Mouse (Mus musculus): ENCODE measurements around the gene Hdac9.

The Hdac9 gene

GRCm38 (mm10) chr12:34916995-34917394, at the start of gene Hdac9:
Gene Hdac9 (minus strand): TSS chr12:34917095.
- DNase-seq (ENCODE audit: low read depth, low spot score): no peak

DNA sequence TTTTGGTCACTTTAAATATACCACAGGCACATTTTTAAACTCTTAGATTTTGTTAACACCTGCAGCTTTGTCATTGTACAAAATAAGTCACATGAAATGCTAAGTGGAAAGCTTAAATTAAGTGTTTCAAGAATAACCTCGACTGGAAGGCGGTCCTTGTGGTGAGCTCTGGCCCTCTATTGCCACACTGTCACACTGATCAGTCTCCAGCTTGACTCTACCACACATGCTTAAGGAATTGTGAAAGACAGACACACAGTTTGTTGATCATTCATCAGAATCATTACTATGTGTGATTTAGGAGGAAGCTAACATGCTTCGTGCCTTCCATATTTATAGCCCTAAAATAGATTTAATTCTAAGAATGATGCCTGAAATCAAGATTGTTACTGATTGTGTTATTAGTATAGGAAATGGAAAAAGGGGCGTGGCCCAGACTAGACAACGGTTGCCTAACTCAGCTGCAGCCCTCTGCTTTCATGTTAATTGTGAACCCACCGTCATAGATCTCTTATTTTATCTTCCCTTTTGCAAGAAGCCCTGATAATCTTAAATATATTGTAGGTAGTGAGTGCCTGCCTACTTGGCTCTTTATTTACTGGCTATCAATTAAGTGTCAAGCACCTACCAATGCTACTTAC, 32.3 kb upstream of the Hdac9 start:
- DNase-seq (ENCODE audit: low read depth, low spot score): no peak

- DNase-seq (ENCODE audit: low read depth, low spot score): peak; percentile 39
Observed at GRCm38 (mm10) chr12:34937918-34938317, 21.0 kb upstream of the Hdac9 start.

DNA sequence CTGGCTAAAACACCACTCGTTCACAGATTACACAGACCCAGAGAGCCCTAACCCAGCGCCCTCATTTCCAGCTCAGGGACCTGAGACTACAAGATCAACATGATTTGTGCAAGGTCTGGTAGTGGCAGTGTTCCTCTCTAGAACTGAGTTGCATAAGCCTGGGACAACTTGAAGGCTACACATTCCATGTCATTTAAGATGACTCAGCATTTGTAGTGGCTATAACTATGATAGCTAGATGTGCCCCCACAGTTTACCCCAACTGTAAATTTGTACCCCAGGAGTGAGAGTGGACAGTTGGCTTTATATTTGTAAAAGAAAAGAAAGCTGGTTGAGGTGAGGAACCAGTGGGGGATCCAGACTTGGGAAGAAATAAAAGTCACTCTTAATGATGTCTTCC, 8.9 kb downstream of the Hdac9 start:
- no peak for DNase-seq (ENCODE audit: low read depth, low spot score)

DNA sequence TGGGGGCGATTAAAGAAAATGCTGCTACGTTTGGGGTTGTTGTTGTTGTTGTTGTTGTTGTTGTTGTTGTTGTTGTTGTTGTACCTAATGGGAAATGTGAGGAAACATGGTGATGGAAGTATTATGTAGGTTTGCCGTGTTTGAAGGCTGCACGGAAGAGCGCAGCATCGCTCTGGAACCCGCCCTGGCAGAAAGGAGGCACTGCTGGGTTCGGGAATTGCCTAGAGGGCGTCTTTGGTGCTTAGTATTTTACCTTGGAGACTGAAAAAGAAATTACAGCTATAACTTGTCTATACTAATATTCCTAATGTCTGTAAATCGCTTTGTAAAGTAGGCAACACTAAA, 9.4 kb downstream of the Hdac9 start:
- peak; percentile 48 for DNase-seq (ENCODE audit: low read depth, low spot score)

DNA sequence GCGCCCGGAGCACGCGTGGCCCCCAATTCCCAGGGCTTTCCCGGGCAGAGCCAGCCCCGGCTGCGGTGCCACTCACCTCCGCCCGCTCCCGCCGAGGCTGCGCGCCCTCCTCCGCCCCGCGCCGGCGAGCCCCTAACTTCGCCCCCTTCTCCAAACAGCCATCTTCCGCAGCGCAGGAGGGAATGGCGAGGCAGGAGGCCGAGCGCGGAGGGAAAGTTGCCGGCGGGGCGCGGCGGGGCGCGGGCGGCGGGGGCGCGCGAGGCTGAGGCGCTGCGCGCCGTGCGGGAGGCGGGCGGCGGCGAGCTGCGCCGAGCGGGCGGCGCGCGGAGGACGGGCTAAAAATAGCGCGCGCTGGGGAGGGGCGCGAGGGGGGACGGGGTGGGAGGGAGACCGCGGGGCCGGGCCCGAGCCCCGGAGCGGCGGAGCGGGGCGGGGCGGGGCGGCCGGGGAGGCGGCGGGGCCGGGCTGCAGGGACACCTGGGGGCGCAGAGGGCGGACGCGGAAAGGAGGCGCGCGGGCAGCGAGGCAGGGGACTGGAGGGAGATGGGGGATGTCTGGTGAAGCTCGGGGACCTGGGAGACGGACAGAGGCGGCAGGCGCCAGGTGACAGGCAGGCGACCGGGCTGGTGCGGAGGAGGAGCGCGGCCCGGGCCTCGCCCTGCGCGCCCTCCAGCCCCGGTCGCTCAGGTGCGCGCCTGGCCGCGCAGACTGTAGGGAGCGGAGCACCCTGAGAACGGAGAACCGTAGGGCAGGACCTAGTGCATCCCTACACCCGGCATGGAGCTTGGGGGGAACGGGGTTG, 10.0 kb downstream of the Hdac9 start:
- DNase-seq (ENCODE audit: low read depth, low spot score): peak; percentile 38

DNA sequence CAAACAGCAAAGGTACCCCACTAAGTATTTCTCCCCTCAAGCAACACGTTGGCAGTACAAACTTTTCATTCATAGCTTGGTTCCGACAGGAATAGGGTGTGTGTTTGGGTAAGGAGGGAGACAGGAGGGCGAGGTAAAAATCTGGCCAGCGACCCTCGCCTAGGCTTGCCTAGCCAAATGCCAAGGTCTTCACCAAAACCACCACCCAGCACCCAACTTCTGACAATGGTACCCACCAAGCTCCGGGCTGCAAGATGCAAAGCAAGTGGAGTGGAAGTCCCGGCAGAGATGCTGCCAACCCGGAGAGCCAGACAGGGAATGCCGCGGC, 10.6 kb downstream of the Hdac9 start:
- DNase-seq (ENCODE audit: low read depth, low spot score): no peak

GRCm38 (mm10) chr12:34900241-34900640, 16.7 kb downstream of the Hdac9 start:
- DNase-seq (ENCODE audit: low read depth, low spot score): no peak

DNA sequence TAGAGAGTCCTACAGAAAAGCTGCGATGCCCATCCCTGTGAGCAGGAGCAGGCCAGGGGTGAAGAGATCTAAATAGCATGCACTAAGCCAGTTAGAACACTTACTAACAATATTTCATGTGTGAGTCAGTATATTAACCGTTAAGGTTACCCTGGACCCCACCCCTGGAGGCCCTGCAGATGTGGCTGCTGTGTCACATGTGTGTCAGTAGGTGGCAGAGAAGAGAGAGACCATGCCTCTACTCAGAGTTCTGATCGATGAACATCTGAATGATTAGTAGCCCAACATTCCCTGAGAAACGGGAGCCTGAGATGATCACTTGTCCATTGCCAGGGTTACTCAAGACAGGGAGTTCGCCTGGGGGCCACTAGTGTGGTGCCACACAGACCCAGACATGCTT, 22.0 kb downstream of the Hdac9 start:
- peak; percentile 5 for DNase-seq (ENCODE audit: low read depth, low spot score)

DNA sequence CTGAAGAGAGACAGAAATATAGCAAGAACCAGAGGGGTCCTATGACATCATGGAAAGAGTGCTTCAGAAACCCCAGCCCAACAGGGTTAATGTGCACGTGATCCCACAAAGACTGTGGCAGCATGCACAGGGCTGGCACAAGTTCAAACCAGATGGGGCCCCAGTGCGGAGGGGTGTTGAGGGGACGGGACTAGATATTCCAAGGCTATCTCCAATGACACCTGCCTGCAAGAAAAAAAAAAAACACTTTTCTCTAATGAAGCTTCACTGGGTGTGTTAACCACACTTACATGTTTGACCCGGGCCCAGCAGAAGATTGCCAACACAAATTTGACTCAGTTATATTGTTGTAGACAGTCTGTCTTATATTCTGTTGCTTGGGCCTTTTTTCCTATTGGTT, 28.2 kb downstream of the Hdac9 start:
- no peak for DNase-seq (ENCODE audit: low read depth, low spot score)

DNA sequence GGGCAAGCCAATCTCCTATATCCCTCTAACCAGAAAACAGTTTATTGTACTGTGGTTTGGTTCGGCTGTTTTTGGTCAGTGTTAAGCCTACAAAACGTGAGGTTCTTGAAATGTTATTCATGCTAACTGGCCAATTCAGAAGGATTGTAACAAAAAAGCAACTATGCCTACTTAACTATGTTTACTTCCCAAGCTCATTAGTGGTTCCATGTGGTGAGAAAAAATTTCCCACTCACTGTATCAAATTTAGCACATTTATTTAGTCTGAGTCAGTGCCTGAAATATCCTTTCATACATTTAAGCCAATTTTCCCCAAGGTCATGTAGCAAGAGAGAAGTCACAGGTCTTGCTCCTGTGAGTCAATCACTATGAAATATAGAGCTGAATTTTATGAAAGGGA, 42.0 kb downstream of the Hdac9 start:
- no peak for DNase-seq (ENCODE audit: low read depth, low spot score)

GRCm38 (mm10) chr12:34871028-34871427, 45.9 kb downstream of the Hdac9 start:
- DNase-seq (ENCODE audit: low read depth, low spot score): no peak

DNA sequence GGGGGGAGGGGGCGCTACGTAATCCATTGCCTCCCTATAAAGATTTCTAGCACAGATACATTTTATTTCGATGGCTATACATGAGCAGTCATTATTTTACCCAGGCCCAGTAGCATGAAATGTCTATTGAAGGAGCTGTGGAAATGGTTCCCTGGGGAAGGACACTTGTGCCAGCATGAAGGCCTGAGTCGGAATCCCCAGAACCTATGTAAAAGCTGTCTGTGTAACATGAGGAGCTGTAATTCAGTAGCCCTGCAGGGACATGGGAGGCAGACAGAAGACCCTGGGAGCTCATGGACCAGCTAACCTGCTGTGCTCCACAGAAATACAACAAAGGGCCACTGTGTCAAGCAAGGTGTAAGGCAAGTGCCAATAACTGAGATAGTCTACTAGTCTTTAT, 75.7 kb downstream of the Hdac9 start:
- no peak for DNase-seq (ENCODE audit: low read depth, low spot score)

DNA sequence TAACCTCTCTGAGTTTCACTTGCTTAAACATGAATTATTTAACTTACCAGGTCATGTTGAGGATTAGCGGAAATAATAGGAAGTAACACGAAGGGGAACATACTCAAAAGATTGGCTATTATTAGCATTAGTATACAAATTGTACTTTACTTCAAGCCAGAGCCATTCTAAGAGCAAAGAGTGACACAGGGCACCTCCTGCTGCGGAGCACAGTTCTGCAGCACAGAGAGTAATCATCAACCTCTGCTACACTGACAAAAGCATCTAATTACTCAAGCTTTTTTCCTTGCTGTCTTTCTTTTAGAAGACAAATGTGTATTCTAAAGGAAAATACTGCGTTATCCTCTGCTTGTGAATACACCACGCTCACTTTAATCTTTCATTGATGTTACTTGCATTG, 79.6 kb downstream of the Hdac9 start:
- DNase-seq (ENCODE audit: low read depth, low spot score): no peak

DNA sequence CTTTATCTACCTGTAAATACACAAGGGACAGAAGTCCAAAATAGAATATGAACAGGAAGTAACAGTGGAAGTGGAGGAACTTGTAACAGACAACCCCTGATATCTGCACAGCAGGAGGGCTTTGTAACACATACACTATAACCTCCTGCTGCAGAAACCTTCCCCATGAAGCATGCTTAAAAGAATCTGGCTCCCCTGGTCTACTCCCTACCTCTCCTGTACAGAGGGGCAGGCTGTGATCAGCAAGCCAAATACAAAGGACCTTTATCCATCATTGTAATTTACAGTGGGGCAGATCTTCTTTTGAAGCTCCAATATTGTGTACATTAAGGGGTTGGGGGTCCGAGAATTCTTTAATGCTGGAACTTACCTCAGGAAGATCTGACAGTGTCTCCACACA, 80.0 kb downstream of the Hdac9 start:
- DNase-seq (ENCODE audit: low read depth, low spot score): peak; percentile 27

DNA sequence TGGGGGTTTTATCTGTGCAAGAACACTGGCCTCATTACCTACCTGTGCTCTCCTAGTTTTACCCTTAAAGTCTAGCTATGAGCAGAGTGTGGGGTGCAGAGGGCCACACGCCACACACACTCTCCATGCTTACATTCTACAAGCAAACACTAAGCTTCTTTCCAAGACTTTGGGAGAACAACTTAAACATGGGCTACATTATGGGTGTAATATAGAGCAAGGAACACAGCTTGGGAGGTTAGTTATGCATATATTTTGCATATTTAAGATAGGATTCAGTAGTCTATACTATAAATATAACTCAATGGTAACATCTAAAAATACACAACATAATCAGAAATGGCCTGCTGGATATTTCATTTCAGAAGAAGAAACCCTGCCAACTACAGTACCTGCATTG, 80.8 kb downstream of the Hdac9 start:
- no peak for DNase-seq (ENCODE audit: low read depth, low spot score)

DNA sequence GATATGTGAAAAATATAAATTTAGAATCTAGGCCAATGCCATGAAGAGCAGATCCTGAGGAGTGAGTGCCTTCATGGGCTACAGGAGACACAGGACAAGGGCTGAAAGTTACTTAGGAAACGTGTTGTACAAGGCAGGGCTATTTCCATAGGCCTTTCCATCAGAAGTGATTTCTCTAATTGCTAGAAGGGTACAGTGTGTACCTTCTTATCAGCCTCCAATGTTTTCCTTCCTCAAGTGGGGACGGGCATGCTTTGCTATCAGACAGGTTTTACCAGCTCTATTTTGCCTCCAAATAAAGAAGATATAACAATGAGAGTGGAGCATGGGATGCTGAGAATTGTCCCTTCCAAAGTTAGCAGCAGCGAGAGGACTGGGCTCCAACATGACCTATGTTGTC, 81.4 kb downstream of the Hdac9 start:
- DNase-seq (ENCODE audit: low read depth, low spot score): no peak

DNA sequence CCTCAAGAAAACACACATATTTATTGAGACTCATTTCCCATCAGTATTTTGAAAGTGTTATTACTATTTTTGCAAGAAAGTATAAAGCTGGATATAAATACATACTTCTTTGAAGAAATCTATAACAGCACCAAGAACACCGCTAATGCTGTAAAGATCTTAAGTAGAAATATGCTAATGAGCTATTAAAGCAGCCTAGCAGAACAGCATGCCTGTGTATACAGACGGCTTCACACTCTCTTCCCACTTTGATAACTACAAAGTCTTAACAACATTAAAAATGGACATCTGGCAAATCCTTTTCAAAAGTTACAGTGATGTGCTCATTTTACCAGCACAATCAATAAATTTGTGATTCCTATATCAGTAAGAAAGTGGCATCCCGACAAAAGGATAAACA, 88.2 kb downstream of the Hdac9 start:
- no peak for DNase-seq (ENCODE audit: low read depth, low spot score)

DNA sequence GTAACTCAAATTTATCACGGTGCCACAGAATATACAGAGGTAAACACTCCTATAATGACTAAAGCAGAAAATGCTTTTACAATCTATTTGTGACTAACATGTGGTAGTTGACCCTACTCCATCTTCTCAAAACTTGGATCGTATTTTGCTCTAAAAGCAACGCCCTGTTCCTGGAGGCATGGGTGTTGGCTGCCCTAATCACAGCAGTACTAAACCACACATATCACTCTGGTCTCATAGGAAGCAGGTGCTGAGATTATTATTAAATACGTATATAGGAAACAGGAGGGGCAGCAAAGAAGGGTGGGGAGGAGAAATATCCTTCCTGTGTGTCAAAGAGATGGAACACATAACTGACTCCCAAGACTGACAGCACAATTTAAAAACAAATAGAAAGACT, 90.0 kb downstream of the Hdac9 start:
- no peak for DNase-seq (ENCODE audit: low read depth, low spot score)

GRCm38 (mm10) chr12:34820229-34820628, 96.7 kb downstream of the Hdac9 start:
- no peak for DNase-seq (ENCODE audit: low read depth, low spot score)

DNA sequence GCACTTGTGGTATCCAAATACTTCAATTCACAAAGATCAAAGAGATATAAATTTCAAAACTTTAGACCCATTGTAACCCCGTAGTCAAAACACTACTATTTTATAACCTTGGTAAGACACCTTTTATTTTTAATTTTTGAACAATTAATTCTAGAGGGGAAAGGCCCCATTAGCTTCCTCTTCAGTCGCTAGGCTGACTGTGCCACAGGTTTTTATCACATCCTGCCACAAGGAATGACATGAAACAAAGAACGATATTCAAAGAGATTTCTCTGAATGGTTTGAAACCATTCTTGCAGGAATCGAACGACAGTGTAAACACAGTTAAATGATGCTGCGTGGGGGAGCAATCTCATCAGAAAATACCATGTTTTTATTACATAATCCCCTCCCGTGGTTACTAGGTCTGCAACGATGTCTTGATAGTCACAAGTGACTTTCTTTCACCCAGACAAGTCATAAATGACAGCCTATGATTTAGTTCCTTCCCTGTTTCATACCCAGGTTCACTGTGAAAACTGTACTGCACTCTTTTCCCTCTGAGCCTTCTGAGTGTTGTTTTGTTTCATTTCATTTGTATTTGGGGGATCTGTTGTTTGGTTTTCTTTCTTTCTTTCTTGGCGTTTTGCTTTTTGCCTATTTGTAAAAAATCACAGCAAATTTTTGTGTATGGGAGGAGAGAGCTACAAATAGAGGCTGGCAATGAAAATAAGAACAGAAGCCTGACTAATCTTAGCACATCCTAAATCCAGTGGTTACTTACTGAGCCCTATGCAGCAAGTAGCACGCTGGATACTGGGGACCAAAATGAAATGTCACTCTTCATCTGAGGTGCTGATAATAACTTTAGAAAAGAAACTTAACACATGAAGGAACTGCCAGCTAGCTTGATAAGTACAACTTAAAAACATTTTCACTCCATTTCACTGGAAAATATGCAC, 105.0 kb downstream of the Hdac9 start:
- DNase-seq (ENCODE audit: low read depth, low spot score): no peak

DNA sequence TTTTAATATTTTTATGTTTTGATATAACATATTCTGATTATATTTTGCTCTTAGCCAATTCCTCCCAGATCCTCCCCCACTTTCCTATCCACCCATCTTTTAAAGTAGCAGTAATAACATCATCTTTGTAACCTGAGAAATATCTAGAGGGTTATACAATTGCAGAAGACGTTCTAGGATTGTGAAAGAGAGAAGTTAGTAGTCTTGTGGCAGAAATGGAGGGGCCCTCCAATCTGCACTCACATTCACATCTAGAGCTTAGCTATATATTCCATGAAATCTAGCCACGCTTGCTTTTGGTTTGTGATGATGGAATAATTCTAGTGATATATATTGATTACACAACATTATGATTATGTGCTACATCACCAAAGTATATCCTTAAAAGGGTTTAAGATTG, 106.7 kb downstream of the Hdac9 start:
- DNase-seq (ENCODE audit: low read depth, low spot score): no peak

GRCm38 (mm10) chr12:34808180-34808579, 108.7 kb downstream of the Hdac9 start:
- DNase-seq (ENCODE audit: low read depth, low spot score): no peak
